Mouse (Mus musculus): ENCODE measurements around the gene Sik1.

GRCm38 (mm10) chr17:31827206-31827605 is 28.4 kb downstream of the Sik1 start:
- TF ChIP-seq POLR2A (IDR thresholded peaks at IDR 0.05; ENCODE audit: borderline replicate concordance, low read depth, low read length) (no peak), CTCF (IDR thresholded peaks at IDR 0.05; ENCODE audit: low read depth, low read length) (no peak)
